Mouse (Mus musculus): ENCODE results near the gene Slc6a15.

DNA sequence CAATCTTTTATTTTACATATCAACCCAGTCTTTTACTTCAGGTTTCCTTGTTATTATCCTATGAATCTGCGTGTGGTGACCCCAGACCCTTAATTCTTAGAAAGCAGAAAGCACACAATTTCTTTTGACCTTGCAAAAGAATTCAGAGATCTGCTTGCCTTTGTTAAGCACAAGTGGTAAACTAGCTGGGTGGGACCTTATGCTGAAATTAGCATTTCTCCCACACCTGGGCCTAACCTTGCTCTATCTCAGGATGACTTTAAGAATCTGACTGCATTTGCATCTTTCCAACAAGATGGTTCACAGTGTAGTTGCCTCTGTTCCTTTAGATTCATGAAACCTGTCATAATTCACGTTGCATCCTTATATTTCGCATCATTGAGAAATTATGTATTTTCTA is 44.2 kb upstream of the Slc6a15 start:
- TF ChIP-seq GATA1 (IDR thresholded peaks at IDR 0.05; ENCODE audit: borderline replicate concordance, low read length) = no peak
- TF ChIP-seq CTCF (IDR thresholded peaks at IDR 0.05; ENCODE audit: low read depth, low read length) = no peak
- TF ChIP-seq TAL1 (conservative IDR thresholded peaks at IDR 0.05; ENCODE audit: low read depth, low read length) = no peak
- TF ChIP-seq POLR2AphosphoS5 (IDR thresholded peaks at IDR 0.05; ENCODE audit: insufficient replicate concordance, low read depth, low read length) = no peak
- no peak for TF ChIP-seq GATA2 (IDR thresholded peaks at IDR 0.05; ENCODE audit: borderline replicate concordance, low read depth, low read length)
